Mouse (Mus musculus) small intestine, adult 2 months (tissue): ENCODE data around the gene Gm45623.

Experiments
- CTCF ChIP-seq: fragments of 200-500 bp; IDR thresholded peaks from 2 replicates; pipeline ENCODE4 v1.5.1; 2012; ENCODE audit warnings: low read depth, mild to moderate bottlenecking, control low read depth, inconsistent platforms, low read length, moderate library complexity, mixed read lengths; ENCODE audit not compliant: insufficient replicate concordance, insufficient read length; ENCODE audit errors: extremely low read depth
- POLR2A ChIP-seq: fragments of 200-500 bp; IDR thresholded peaks from 2 replicates; pipeline ENCODE4 v1.6.1; 2012; ENCODE audit warnings: low read depth, mild to moderate bottlenecking, control low read depth, inconsistent platforms, low read length, moderate library complexity

DNA sequence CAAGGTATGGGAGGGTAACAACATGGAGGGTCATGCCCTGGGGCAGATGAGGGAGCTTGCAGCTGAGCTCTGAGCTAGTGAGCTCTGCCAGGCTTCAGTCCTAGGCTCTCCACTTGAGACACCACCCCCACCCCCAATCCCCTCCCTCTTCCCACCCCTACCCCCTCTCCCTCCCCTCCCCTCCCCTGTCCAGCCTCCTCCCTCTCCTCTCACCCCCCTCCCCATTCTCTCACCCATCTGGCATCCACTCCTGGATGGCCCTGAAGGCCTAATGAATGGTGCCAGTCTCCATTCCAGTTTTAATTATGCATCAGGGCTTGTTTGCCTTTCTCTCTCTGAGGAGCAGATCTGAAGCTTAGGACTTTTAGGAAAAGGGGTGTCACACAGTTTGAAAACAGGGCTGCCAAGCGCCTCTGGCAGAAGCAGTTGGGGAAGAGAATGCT is 16.5 kb upstream of the Gm45623 start:
- no peak for TF ChIP-seq CTCF
- TF ChIP-seq POLR2A: no peak
